20 mouse cellular contexts compared by ENCODE assay signal in the genomic region with DNA sequence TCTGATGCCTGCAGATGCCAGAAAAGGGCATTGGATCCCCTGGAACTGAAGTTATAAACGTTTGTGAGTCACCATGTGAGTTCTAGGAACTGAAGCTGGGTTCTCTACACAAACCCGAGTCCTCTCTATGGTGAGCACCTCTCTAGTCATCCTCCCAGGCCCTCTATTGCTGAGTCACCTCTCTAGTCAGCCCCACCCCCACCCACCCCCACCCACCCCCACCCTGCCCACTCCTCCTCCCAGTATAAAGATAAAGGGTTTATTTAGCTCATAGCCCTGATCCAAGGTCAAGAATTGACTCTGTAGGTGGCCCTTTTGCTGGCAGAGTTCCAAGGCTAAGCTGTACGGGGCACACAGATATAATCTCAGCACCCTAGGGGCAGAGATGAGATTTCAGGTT. TPM values are rescaled to one million over a fixed set of nuclear protein-coding genes. Genes with fewer than 3 reads are reported as not detected.
DNase-seq lines count a peak whose midpoint lies in the region; ATAC-seq and TF ChIP-seq lines count a peak whose summit lies in the region.
"Had no signal": no experiment of that assay in that cellular context is flagged by ENCODE, and none has a peak within 500 bp of the region (broad histone marks: within the 10 kb centered on the region; RNA-seq: fewer than 3 reads in every experiment).

No protein-coding gene starts in this region.

- H3K4me3 ChIP-seq in heart, embryonic 15.5 days, result no peak overlapping the region
- no peak overlapping the region for H3K4me3 ChIP-seq in MEL (ENCODE audit: control insufficient read depth in 1 of 2, insufficient read depth in 1 of 2, low read depth in 2 of 2, low read length in 2 of 2)
- H3K4me3 ChIP-seq in intestine, embryonic 16.5 days (ENCODE audit: low read length), result no peak overlapping the region
- no peak overlapping the region for H3K4me3 ChIP-seq in stomach, embryonic 14.5 days (ENCODE audit: low read depth, low read length)
- H3K4me3 ChIP-seq in hindbrain, embryonic 13.5 days, result no peak overlapping the region
- H3K4me3 ChIP-seq in hindbrain, embryonic 11.5 days (ENCODE audit: low read depth, low read length), result no peak overlapping the region
- H3K4me3 ChIP-seq: embryonic facial prominence, embryonic 12.5 days; heart, embryonic 13.5 days; midbrain, embryonic 12.5 days; myocyte had no signal

- ATAC-seq in heart, embryonic 15.5 days (replicated peaks; ENCODE audit: insufficient number of reproducible peaks, insufficient read depth, low FRiP score, low read depth), result 0 out of 2 replicates have a peak, but pooled peaks have one; percentile 31
- ATAC-seq in intestine, embryonic 16.5 days, result peak; percentile 96
- ATAC-seq in stomach, embryonic 14.5 days (ENCODE audit: insufficient number of reproducible peaks, insufficient read depth, low FRiP score, low read depth), result peak; percentile 76; the same call in 1 of the 2 replicates
- no peak for ATAC-seq in hindbrain, embryonic 13.5 days (ENCODE audit: low FRiP score)
- no peak for ATAC-seq in hindbrain, embryonic 11.5 days (ENCODE audit: low FRiP score)
- ATAC-seq: activated CD4-positive, CD25-positive, alpha-beta regulatory T cell, adult 4 months had no signal

- no peaks in the 10 kb centered on the region for H3K27me3 ChIP-seq in heart, embryonic 15.5 days
- H3K27me3 ChIP-seq in MEL (ENCODE audit: control insufficient read depth in 1 of 2, insufficient read depth in 2 of 2, low read length in 2 of 2), result no peaks in the 10 kb centered on the region
- H3K27me3 ChIP-seq in intestine, embryonic 16.5 days (replicated peaks; ENCODE audit: control insufficient read depth, insufficient read depth, low read length), result no peaks in the 10 kb centered on the region
- no peaks in the 10 kb centered on the region for H3K27me3 ChIP-seq in stomach, embryonic 14.5 days (ENCODE audit: control insufficient read depth, insufficient read depth, low read length)
- H3K27me3 ChIP-seq in hindbrain, embryonic 13.5 days, result no peaks in the 10 kb centered on the region
- H3K27me3 ChIP-seq in hindbrain, embryonic 11.5 days (ENCODE audit: control insufficient read depth, insufficient read depth, low read length), result no peaks in the 10 kb centered on the region
- H3K27me3 ChIP-seq: embryonic facial prominence, embryonic 12.5 days; heart, embryonic 13.5 days; midbrain, embryonic 12.5 days had no signal

- no peak for TF ChIP-seq POLR2A in MEL (IDR thresholded peaks at IDR 0.05; ENCODE audit: control insufficient read depth in 1 of 2, insufficient read depth in 1 of 2, low read depth in 1 of 2, low read length in 2 of 2, poor library complexity in 1 of 2)

- no peak for DNase-seq in heart, adult 18-20 months
- peak; percentile 16 for DNase-seq in MEL (ENCODE audit: low read depth, low spot score)
- no peak for DNase-seq in kidney, postnatal 36 days
- DNase-seq in hindbrain, embryonic 11.5 days (ENCODE audit: low spot score), result no peak
- DNase-seq: cerebellum, adult 11 months; gastrocnemius, postnatal 25 days; kidney, adult 8-10 months; lung, postnatal 4 days; thymus, adult 18-20 months had no signal

- no peak for TF ChIP-seq EP300 in MEL (IDR thresholded peaks at IDR 0.05; ENCODE audit: low read depth in 1 of 2, low read length in 2 of 2)

- TF ChIP-seq CTCF in MEL (IDR thresholded peaks at IDR 0.05 in 2 of 3, conservative IDR thresholded peaks at IDR 0.05 in 1 of 3; ENCODE audit: control insufficient read depth in 1 of 3, insufficient read depth in 1 of 3, low read depth in 2 of 3, low read length in 3 of 3, poor library complexity in 1 of 3, severe bottlenecking in 1 of 3), result no peak

- H3K4me1 ChIP-seq in heart, embryonic 15.5 days (replicated peaks), result no peaks in the 10 kb centered on the region
- no peaks in the 10 kb centered on the region; a peak in 1 of 4 replicates for H3K4me1 ChIP-seq in MEL (ENCODE audit: control insufficient read depth in 1 of 2, insufficient read depth in 2 of 2, low read length in 2 of 2)
- H3K4me1 ChIP-seq in intestine, embryonic 16.5 days (ENCODE audit: control insufficient read depth, insufficient read depth, low read length), result no peaks in the 10 kb centered on the region
- H3K4me1 ChIP-seq in stomach, embryonic 14.5 days (ENCODE audit: control insufficient read depth, insufficient read depth, low read length), result no peaks in the 10 kb centered on the region
- H3K4me1 ChIP-seq in hindbrain, embryonic 13.5 days (replicated peaks), result no peaks in the 10 kb centered on the region
- no peaks in the 10 kb centered on the region for H3K4me1 ChIP-seq in hindbrain, embryonic 11.5 days (replicated peaks; ENCODE audit: control insufficient read depth, insufficient read depth, low read length)
- H3K4me1 ChIP-seq: embryonic facial prominence, embryonic 12.5 days; midbrain, embryonic 12.5 days had no signal

- 35% methylated on average over 3 of the region's 3 CpGs for WGBS in heart, embryonic 15.5 days
- 47% methylated on average over 3 of the region's 3 CpGs for WGBS in intestine, embryonic 16.5 days
- WGBS in stomach, embryonic 14.5 days, result 38% methylated on average over 3 of the region's 3 CpGs
- 64% methylated on average over 3 of the region's 3 CpGs for WGBS in hindbrain, embryonic 13.5 days
- WGBS in hindbrain, embryonic 11.5 days, result 59% methylated on average over 3 of the region's 3 CpGs

- H3K9me3 ChIP-seq in heart, embryonic 15.5 days (replicated peaks), result no peaks in the 10 kb centered on the region
- H3K9me3 ChIP-seq in MEL (replicated peaks; ENCODE audit: insufficient read depth, low read length), result no peaks in the 10 kb centered on the region
- no peaks in the 10 kb centered on the region for H3K9me3 ChIP-seq in intestine, embryonic 16.5 days (ENCODE audit: control insufficient read depth, low read length)
- H3K9me3 ChIP-seq in stomach, embryonic 14.5 days (ENCODE audit: control insufficient read depth, low read depth, low read length), result no peaks in the 10 kb centered on the region
- no peaks in the 10 kb centered on the region for H3K9me3 ChIP-seq in hindbrain, embryonic 13.5 days
- H3K9me3 ChIP-seq in hindbrain, embryonic 11.5 days (ENCODE audit: control insufficient read depth, low read length), result no peaks in the 10 kb centered on the region
- H3K9me3 ChIP-seq: embryonic facial prominence, embryonic 12.5 days had no signal

- H3K27ac ChIP-seq in heart, embryonic 15.5 days, result no peak overlapping the region
- no peak overlapping the region for H3K27ac ChIP-seq in MEL (ENCODE audit: control insufficient read depth, low read depth, low read length)
- no peak overlapping the region for H3K27ac ChIP-seq in intestine, embryonic 16.5 days (ENCODE audit: low read length)
- no peak overlapping the region for H3K27ac ChIP-seq in stomach, embryonic 14.5 days (ENCODE audit: low read length)
- no peak overlapping the region for H3K27ac ChIP-seq in hindbrain, embryonic 13.5 days
- no peak overlapping the region for H3K27ac ChIP-seq in hindbrain, embryonic 11.5 days (ENCODE audit: low read depth, low read length)
- H3K27ac ChIP-seq: embryonic facial prominence, embryonic 12.5 days; heart, embryonic 13.5 days; hindbrain, embryonic 14.5 days; midbrain, embryonic 12.5 days had no signal

- H3K4me2 ChIP-seq in heart, embryonic 15.5 days, result no peak overlapping the region
- no peak overlapping the region for H3K4me2 ChIP-seq in intestine, embryonic 16.5 days (ENCODE audit: low read depth, low read length)
- H3K4me2 ChIP-seq in stomach, embryonic 14.5 days (replicated peaks; ENCODE audit: low read depth, low read length), result no peak overlapping the region
- H3K4me2 ChIP-seq in hindbrain, embryonic 13.5 days, result no peak overlapping the region
- no peak overlapping the region for H3K4me2 ChIP-seq in hindbrain, embryonic 11.5 days (replicated peaks; ENCODE audit: low read depth, low read length)
- H3K4me2 ChIP-seq: embryonic facial prominence, embryonic 12.5 days; heart, embryonic 13.5 days; hindbrain, embryonic 14.5 days; midbrain, embryonic 12.5 days had no signal

- no peaks in the 10 kb centered on the region for H3K36me3 ChIP-seq in heart, embryonic 15.5 days
- H3K36me3 ChIP-seq in MEL (ENCODE audit: control insufficient read depth in 1 of 2, insufficient read depth in 2 of 2, low read length in 2 of 2), result no peaks in the 10 kb centered on the region
- no peaks in the 10 kb centered on the region for H3K36me3 ChIP-seq in intestine, embryonic 16.5 days (ENCODE audit: control insufficient read depth, insufficient read depth, low read length)
- H3K36me3 ChIP-seq in stomach, embryonic 14.5 days (ENCODE audit: control insufficient read depth, insufficient read depth, low read length), result no peaks in the 10 kb centered on the region
- no peaks in the 10 kb centered on the region for H3K36me3 ChIP-seq in hindbrain, embryonic 13.5 days
- no peaks in the 10 kb centered on the region for H3K36me3 ChIP-seq in hindbrain, embryonic 11.5 days (ENCODE audit: control insufficient read depth, insufficient read depth, low read length)
- H3K36me3 ChIP-seq: embryonic facial prominence, embryonic 12.5 days; heart, embryonic 13.5 days; midbrain, embryonic 12.5 days had no signal

- TF ChIP-seq RAD21 in MEL (IDR thresholded peaks at IDR 0.05; ENCODE audit: low read depth, low read length), result no peak

- no peaks in the 10 kb centered on the region for H3K79me2 ChIP-seq in MEL (ENCODE audit: control insufficient read depth, insufficient read depth, low read length, poor library complexity)

- H3K9ac ChIP-seq in heart, embryonic 15.5 days, result no peak overlapping the region
- H3K9ac ChIP-seq in MEL (ENCODE audit: control insufficient read depth, low read depth, low read length, poor library complexity, severe bottlenecking), result no peak overlapping the region
- H3K9ac ChIP-seq in intestine, embryonic 16.5 days (ENCODE audit: low read depth, low read length), result no peak overlapping the region
- no peak overlapping the region for H3K9ac ChIP-seq in stomach, embryonic 14.5 days (replicated peaks; ENCODE audit: low read depth, low read length)
- no peak overlapping the region for H3K9ac ChIP-seq in hindbrain, embryonic 13.5 days
- no peak overlapping the region for H3K9ac ChIP-seq in hindbrain, embryonic 11.5 days (ENCODE audit: low read depth, low read length)
- H3K9ac ChIP-seq: embryonic facial prominence, embryonic 12.5 days; heart, embryonic 13.5 days; hindbrain, embryonic 14.5 days; midbrain, embryonic 12.5 days had no signal

RNA-seq across cellular contexts. Expression of a gene that starts 27.2 kb away (rescaled TPM):
- 0.21 and 0.33 TPM in 2 replicates for polyA plus RNA-seq in heart, embryonic 15.5 days (2015; fragmentation: Nextera tagmentation; extraction: Ambion mirVana)
- not detected for total RNA-seq in heart, adult 18-20 months (2021)
- not detected in 2 replicates for total RNA-seq in MEL (2012; rRNA removed)
- not detected for polyA plus RNA-seq in MEL (2012; ENCODE audit: insufficient read depth in 1 of 2, insufficient read length in 2 of 2, low read depth in 1 of 2, low replicate concordance in 2 of 2, missing spikeins in 1 of 2)
- polyA plus RNA-seq in intestine, embryonic 16.5 days (2015; fragmentation: Nextera tagmentation; extraction: Ambion mirVana), result 0.13 and 0.17 TPM in 2 replicates
- polyA plus RNA-seq in stomach, embryonic 14.5 days (2014; fragmentation: Nextera tagmentation; extraction: Ambion mirVana), result 0.26 and 0.56 TPM in 2 replicates
- 2.4 and 2.5 TPM in 2 replicates for polyA plus RNA-seq in hindbrain, embryonic 13.5 days (2015; fragmentation: Nextera tagmentation; extraction: Ambion mirVana)
- polyA plus RNA-seq in hindbrain, embryonic 11.5 days (2014; fragmentation: Nextera tagmentation; extraction: Ambion mirVana), result 0.68 and 1.2 TPM in 2 replicates
- total RNA-seq: gastrocnemius, postnatal 25 days; neutrophil, adult 5-6 weeks had no signal
- polyA plus RNA-seq: myocyte had no signal

RNA-seq across cellular contexts. Expression of a gene that starts 59.5 kb away (rescaled TPM):
- 2.1 and 6.6 TPM in 2 replicates for polyA plus RNA-seq in heart, embryonic 15.5 days (2015; fragmentation: Nextera tagmentation; extraction: Ambion mirVana)
- 1 to 10 TPM; 2.1 to 5.2 TPM for total RNA-seq in heart, adult 18-20 months (2021)
- total RNA-seq in MEL (2012; rRNA removed), result not detected in 2 replicates
- polyA plus RNA-seq in MEL (2012; ENCODE audit: insufficient read depth in 1 of 2, insufficient read length in 2 of 2, low read depth in 1 of 2, low replicate concordance in 2 of 2, missing spikeins in 1 of 2), result not detected
- 149 and 169 TPM in 2 replicates for polyA plus RNA-seq in intestine, embryonic 16.5 days (2015; fragmentation: Nextera tagmentation; extraction: Ambion mirVana)
- polyA plus RNA-seq in stomach, embryonic 14.5 days (2014; fragmentation: Nextera tagmentation; extraction: Ambion mirVana), result 51.1 and 53.2 TPM in 2 replicates
- 3.9 and 7.8 TPM in 2 replicates for polyA plus RNA-seq in hindbrain, embryonic 13.5 days (2015; fragmentation: Nextera tagmentation; extraction: Ambion mirVana)
- polyA plus RNA-seq in hindbrain, embryonic 11.5 days (2014; fragmentation: Nextera tagmentation; extraction: Ambion mirVana), result 6.7 and 8.6 TPM in 2 replicates

Comparison
In these comparisons a context has a peak if more than half of its experiments do, and no peak if none do; other contexts are left out.
1. ATAC-seq: peak in heart, embryonic 15.5 days (single experiment), intestine, embryonic 16.5 days (single experiment) and stomach, embryonic 14.5 days (single experiment); none in hindbrain, embryonic 13.5 days (single experiment) and hindbrain, embryonic 11.5 days (single experiment).